Mouse (Mus musculus) testis, adult 2 months (tissue): ENCODE results near the gene 4933417A18Rik.

Experiments used
- CTCF ChIP-seq: fragments of 200-500 bp; IDR thresholded peaks from 2 replicates; pipeline ENCODE4 v1.5.1; 2012; ENCODE audit warnings: low read depth, mild to moderate bottlenecking, inconsistent platforms, low read length, moderate library complexity; ENCODE audit not compliant: control insufficient read depth, insufficient read depth, insufficient replicate concordance
- POLR2A ChIP-seq: fragments of 200-500 bp; IDR thresholded peaks from 2 replicates; pipeline ENCODE4 v1.6.1; 2012; ENCODE audit warnings: low read depth, mild to moderate bottlenecking, inconsistent platforms, low read length, moderate library complexity; ENCODE audit not compliant: control insufficient read depth

DNA sequence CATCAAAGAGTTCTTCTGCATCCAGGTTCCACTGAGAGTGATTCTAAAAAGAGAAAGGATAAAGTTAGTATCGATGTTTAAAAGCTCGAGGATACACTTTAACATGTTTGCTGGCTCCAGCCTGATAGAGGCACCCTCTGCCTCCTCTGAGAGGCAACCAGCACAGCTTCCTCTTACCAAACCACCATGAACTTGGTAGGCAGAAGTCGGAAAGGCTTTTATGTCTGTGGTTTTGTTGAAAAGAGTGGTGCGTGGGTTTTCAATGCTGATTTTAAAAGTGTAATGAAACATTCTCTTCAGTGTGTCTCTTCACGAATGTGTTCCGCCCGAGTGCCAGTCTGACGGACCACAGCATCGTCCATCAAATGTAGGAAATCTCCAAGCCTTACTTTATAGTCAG lies 9.6 kb upstream of the 4933417A18Rik start:
- TF ChIP-seq CTCF (no peak), POLR2A (no peak)
